Mouse (Mus musculus): ENCODE data around the gene Slc38a3. TPM values are rescaled to one million over a fixed set of nuclear protein-coding genes. Genes with fewer than 3 reads are reported as not detected.

Slc38a3 gene
- polyA plus RNA-seq, 1 experiment from 2014 or later = 8.1 TPM

DNA sequence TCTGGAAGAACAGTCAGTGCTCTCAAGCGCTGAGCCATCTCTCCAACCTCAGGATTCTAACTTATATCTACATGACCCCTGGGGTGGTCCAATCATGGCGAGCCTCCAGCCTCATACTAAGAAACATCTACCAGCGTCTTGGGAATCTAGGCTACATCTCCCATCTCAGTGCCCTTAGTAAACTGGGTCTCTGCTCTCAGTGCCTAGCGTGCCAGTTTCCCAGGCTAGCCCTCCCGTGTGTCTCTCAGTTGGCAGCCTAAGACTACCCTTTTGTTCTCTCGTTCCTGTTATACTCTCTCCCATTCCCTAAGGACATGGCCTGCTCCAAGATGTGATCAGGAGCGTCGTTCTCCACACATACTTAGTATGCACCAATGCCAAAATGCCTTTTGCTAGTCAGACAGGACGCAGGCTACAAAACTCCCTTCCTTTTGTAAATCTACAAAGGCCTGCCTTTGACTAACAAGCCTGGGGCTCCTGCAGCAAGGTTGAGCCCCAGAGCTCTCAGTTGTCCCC is 38.0 kb downstream of the Slc38a3 start:
- Histone ChIP-seq H3K4me1 (peaks cover 84% of the 10 kb centered on the region), H3K4me3 (replicated peaks) (peak overlapping the region; percentile 93; the same call in 1 of the 2 replicates), H3K27me3 (no peaks in the 10 kb centered on the region), H3K9ac (peak overlapping the region; percentile 97; the same call in 1 of the 2 replicates), H3K4me2 (peak overlapping the region; percentile 96), H3K9me3 (replicated peaks) (no peaks in the 10 kb centered on the region), H3K27ac (peak overlapping the region; percentile 92), H3K36me3 (peaks cover 8% of the 10 kb centered on the region; the same call in 1 of the 2 replicates)
- 71% methylated on average over 9 of the region's 9 CpGs for WGBS
- no peak for ATAC-seq (replicated peaks; ENCODE audit: low FRiP score)

DNA sequence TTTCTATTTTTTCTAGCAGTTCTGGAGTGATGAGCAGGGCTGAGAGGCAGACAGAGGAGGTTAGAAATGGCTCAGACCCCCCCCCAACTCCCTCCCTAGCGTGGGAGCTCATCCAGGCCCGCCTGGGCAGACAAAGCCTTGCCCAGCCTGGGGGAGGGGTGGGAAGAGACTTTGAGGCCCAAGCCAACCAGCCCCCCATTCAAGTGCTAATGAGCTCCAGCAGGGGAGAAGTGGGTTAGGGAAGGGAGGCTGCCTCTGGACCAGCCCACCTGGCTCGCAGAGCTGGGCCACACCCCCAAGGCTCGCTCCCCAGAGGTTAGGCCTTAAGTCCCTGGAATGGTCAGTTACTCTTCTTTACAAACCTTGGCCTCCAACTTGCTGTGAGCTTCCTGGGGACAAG is 38.8 kb downstream of the Slc38a3 start:
- peaks cover 82% of the 10 kb centered on the region for H3K4me1 ChIP-seq
- ATAC-seq (replicated peaks; ENCODE audit: low FRiP score) = no peak
- H3K27ac ChIP-seq = peak overlapping the region; percentile 92
- peak overlapping the region; percentile 97; the same call in 1 of the 2 replicates for H3K9ac ChIP-seq
- 20% methylated on average over 4 of the region's 4 CpGs for WGBS
- peak overlapping the region; percentile 6; the same call in 1 of the 2 replicates for H3K4me3 ChIP-seq (replicated peaks)
- H3K9me3 ChIP-seq (replicated peaks) = no peaks in the 10 kb centered on the region
- peak overlapping the region; percentile 96 for H3K4me2 ChIP-seq
- H3K27me3 ChIP-seq = no peaks in the 10 kb centered on the region
- peaks cover 13% of the 10 kb centered on the region; the same call in 1 of the 2 replicates for H3K36me3 ChIP-seq

DNA sequence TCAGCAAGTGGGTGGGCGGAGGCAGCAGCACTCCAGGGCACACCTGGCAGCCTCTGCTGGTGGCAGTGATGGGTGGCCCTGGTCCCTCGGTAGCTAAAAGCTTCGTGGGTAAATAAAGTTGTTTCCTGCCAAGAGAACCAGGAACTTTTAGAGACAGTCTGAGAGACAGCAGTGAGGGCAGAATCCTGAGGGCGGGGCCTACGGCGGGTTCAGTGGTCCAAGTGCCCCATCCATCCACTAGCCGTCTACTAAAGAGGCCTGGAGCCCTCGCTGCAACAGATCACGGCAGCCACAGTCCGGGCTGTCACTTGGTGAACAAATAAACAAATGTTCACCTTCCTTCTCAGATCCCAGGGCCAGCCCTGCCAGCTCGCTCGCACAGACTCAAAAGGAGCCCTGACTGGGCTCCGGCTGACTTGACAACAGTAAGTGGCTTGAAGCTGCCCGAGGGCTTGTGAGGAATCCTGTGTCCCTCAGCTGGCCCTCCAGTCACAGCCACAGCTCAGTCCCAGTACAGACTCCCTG is 39.4 kb downstream of the Slc38a3 start:
- H3K27me3 ChIP-seq = no peaks in the 10 kb centered on the region
- H3K9me3 ChIP-seq (replicated peaks) = no peaks in the 10 kb centered on the region
- 17% methylated on average over 14 of the region's 14 CpGs for WGBS
- H3K27ac ChIP-seq = peak overlapping the region; percentile 92
- 0 out of 2 replicates have a peak overlapping the region, but pooled peaks have one; percentile 6 for H3K4me3 ChIP-seq (replicated peaks)
- H3K9ac ChIP-seq = peak overlapping the region; percentile 97; the same call in 1 of the 2 replicates
- H3K4me1 ChIP-seq = peaks cover 84% of the 10 kb centered on the region
- peaks cover 19% of the 10 kb centered on the region; the same call in 1 of the 2 replicates for H3K36me3 ChIP-seq
- ATAC-seq (replicated peaks; ENCODE audit: low FRiP score) = no peak
- peak overlapping the region; percentile 96 for H3K4me2 ChIP-seq

DNA sequence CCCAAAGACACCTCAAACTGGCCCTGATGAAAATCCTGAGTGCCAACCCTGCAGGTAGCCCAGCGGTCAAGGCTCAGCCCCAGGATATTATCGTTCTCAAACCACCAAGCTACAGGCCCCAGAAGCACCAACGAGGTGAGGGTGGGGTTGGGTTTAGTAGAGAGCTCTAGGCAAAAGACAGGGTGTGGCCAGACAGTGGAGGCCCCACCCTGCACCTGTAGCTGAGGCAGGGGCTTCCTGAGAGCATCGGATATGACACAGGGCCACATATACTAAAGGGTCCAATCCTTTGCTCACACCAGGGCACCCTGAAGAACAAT is 40.0 kb downstream of the Slc38a3 start:
- Histone ChIP-seq H3K9me3 (replicated peaks) (no peaks in the 10 kb centered on the region), H3K4me3 (replicated peaks) (0 out of 2 replicates have a peak overlapping the region, but pooled peaks have one; percentile 11), H3K27ac (peak overlapping the region; percentile 92), H3K4me2 (peak overlapping the region; percentile 96), H3K27me3 (no peaks in the 10 kb centered on the region), H3K9ac (0 out of 2 replicates have a peak overlapping the region, but pooled peaks have one; percentile 14), H3K36me3 (peaks cover 25% of the 10 kb centered on the region), H3K4me1 (peaks cover 90% of the 10 kb centered on the region)
- 19% methylated on average over 4 of the region's 4 CpGs for WGBS
- no peak for ATAC-seq (replicated peaks; ENCODE audit: low FRiP score)

DNA sequence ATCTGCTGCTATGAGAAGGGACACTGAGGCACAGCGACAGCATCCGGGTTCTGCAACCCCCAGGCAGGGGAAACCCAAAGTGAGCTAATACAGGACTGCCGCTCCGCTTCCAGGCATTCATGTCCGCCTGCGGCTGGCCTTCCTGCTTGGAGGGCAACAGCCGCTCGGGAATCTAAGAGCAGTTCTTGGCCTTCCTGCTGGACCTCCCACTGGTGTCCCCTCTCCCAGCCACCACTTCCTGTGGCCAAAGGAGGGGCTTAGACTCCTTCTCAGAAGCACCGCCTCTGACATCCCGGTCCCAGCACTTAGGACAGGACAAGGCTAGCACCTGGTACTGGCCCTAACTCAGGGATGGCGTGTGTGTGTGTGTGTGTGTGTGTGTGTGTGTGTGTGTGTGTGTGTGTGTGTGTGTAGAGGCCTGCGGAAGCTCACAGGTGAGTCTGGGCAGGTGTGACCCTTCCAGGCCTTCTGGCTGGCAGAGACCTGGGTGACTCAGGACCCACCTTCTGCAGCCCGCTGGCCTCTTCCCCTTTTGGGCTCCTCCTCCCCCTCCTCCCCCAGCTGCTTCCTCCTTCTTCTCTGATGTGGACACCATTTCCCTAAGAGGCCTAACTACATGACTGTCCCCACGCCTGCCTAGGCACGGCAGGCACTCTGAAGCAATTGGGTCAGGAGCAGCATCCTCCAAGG is 40.5 kb downstream of the Slc38a3 start:
- H3K27me3 ChIP-seq = no peaks in the 10 kb centered on the region
- peak overlapping the region; percentile 30; the same call in 1 of the 2 replicates for H3K9ac ChIP-seq
- WGBS = 43% methylated on average over 14 of the region's 15 CpGs
- H3K36me3 ChIP-seq = peaks cover 26% of the 10 kb centered on the region
- peak; percentile 20; the same call in 1 of the 2 replicates for ATAC-seq (replicated peaks; ENCODE audit: low FRiP score)
- H3K4me3 ChIP-seq (replicated peaks) = peak overlapping the region; percentile 11; the same call in 1 of the 2 replicates
- peak overlapping the region; percentile 92 for H3K27ac ChIP-seq
- H3K4me2 ChIP-seq = peak overlapping the region; percentile 96
- no peaks in the 10 kb centered on the region for H3K9me3 ChIP-seq (replicated peaks)
- peaks cover 90% of the 10 kb centered on the region for H3K4me1 ChIP-seq

DNA sequence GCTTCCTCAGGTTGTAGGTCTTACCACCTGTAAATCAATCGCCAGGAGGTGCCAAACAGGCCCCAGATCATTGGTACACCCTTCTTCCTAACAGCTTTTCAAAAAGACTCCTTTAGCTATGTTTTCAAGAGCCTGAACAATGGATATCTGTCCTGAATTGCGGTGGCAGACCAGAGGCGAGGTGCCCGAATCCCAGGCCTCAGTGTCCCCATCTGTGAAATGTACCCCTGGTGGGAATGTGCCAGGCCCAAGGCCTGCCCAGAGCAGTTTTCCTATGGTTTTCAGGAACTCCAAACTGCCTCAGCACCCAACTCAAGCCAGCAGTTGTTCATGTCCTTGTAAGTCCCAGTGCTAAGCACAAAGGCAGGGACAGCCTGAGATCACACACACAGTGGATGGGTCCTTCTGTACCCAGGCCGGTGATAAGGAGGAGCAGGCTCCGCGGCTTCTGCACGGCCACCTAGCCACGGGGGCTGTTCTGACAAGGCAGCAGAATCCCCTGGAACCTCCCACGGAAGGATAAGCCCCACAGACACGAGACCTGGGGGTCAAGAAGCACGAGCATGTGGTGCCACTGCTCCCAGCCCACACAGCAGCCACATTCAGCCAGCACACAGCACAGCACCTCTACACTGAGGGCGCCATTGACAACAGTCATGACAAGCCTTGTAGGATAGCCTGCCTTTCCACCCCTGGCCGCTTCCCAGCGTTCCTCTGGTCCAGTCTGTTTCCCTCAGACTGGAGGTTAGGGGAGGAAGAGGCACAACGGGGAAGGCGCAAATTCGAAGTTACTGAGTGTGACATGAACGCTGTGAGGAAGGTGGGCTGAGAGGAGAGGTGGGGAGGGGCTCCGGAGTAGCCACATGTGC is 41.7 kb downstream of the Slc38a3 start:
- Histone ChIP-seq H3K4me2 (peak overlapping the region; percentile 96), H3K4me1 (peaks cover 86% of the 10 kb centered on the region), H3K9me3 (replicated peaks) (no peaks in the 10 kb centered on the region), H3K9ac (peak overlapping the region; percentile 37), H3K4me3 (replicated peaks) (0 out of 2 replicates have a peak overlapping the region, but pooled peaks have one; percentile 11), H3K36me3 (peaks cover 33% of the 10 kb centered on the region), H3K27ac (peak overlapping the region; percentile 92), H3K27me3 (no peaks in the 10 kb centered on the region)
- ATAC-seq (replicated peaks; ENCODE audit: low FRiP score) = no peak
- 33% methylated on average over 20 of the region's 20 CpGs for WGBS

DNA sequence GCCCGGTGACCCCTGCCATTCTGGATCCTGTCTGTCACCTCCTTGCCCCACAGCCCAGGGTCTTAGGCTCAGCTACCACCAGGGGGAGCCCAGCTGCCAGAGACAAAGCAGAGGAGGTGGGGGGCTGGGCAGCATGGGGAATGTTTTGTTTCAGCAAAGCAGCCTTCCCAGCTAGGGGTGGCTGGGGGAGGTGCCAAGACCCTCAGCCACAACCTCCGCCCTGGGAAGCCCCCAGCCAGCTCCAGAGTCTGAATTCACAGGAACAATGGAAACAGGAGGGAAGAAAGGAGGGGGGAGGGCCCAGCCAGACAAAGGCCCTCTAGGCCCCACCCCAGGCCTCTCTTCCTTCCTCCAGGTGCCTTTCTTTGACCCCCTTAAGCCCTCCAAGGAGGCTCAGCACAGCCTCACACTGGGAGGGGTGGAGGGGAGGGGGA is 42.5 kb downstream of the Slc38a3 start:
- peak; percentile 70 for ATAC-seq (replicated peaks; ENCODE audit: low FRiP score)
- 5% methylated on average over 2 of the region's 2 CpGs for WGBS

DNA sequence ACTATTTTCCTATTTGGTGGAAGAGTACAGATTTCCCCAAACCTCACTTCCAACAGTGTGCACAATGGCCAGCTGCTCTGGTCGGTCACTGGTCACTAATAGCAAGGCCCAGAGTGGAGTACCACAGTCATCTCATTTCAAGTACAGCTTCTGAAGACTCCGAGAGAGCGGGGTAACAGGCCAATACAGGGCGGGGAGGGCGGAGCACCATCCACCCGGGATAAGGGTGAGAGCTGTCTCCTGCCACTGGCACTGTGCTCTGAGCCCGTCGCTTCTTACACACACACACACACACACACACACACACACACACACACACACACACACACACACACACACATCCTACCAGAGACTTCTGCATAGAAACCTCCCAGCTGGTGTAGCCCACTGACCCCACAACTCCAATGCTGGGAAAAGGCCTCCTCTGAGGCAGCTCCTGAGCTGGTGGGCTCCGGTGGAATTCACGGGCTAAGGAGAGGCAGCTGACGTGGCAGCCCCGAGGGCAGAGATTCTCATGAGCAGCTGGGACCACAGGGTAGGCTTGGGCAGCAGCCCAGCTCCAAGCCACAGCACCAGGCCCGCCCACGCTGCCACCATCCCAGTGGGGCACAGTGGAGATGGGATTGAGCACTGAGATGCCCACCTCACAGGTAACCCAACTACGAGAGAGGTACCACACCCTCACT is 43.0 kb downstream of the Slc38a3 start:
- 0 out of 2 replicates have a peak, but pooled peaks have one; percentile 0 for ATAC-seq (replicated peaks; ENCODE audit: low FRiP score)
- 41% methylated on average over 14 of the region's 15 CpGs for WGBS
- peak overlapping the region; percentile 92 for H3K27ac ChIP-seq
- peak overlapping the region; percentile 96 for H3K4me2 ChIP-seq
- no peaks in the 10 kb centered on the region for H3K9me3 ChIP-seq (replicated peaks)
- peak overlapping the region; percentile 5 for H3K9ac ChIP-seq
- 0 out of 2 replicates have a peak overlapping the region, but pooled peaks have one; percentile 6 for H3K4me3 ChIP-seq (replicated peaks)
- H3K4me1 ChIP-seq = peaks cover 74% of the 10 kb centered on the region
- no peaks in the 10 kb centered on the region for H3K27me3 ChIP-seq
- peaks cover 36% of the 10 kb centered on the region for H3K36me3 ChIP-seq

More for the DNA sequence above, 42.5 kb downstream of the Slc38a3 start:
- peak overlapping the region; percentile 92 for H3K27ac ChIP-seq
- H3K36me3 ChIP-seq = peaks cover 40% of the 10 kb centered on the region
- peaks cover 78% of the 10 kb centered on the region for H3K4me1 ChIP-seq
- peak overlapping the region; percentile 37 for H3K9ac ChIP-seq
- H3K27me3 ChIP-seq = no peaks in the 10 kb centered on the region
- H3K4me3 ChIP-seq (replicated peaks) = 0 out of 2 replicates have a peak overlapping the region, but pooled peaks have one; percentile 6
- peak overlapping the region; percentile 96 for H3K4me2 ChIP-seq
- no peaks in the 10 kb centered on the region for H3K9me3 ChIP-seq (replicated peaks)

DNA sequence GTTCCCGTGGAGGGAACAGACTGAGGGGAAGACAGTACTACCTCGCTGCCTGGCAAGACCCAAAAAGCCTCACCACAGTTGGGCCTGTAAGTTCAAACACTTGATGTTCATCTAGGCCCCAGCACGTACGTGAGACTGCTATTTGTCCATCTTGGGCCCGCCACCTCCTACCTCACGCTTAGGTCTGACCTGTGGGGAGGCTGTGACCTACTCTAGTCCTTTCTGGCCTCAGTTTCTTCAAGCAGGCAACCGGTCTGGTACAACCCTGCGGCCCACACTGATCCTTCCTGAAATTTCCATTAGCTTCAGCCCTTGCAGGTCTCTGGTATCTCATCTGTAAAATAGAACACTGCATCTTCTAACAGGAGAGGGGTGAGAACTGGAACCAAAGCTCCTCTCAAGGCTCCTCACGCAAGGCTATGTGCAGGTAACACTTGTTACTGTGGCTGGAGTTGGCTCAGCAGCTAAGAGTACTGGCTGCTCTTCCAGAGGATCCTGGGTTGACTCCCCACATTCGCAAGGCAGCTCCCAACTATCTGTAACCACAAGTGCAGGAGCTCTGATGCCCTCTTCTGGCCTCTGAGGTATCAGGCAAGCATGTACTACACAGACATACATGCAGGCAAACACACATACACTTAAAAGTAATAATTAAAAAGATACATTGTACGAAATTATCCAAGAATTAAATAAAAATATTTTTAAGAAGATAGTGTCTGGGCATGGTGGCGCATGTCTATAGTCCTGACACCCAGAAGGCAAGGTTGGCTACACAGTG is 43.8 kb downstream of the Slc38a3 start:
- Histone ChIP-seq H3K27ac (peak overlapping the region; percentile 92), H3K9ac (no peak overlapping the region), H3K36me3 (peaks cover 35% of the 10 kb centered on the region), H3K4me2 (0 out of 2 replicates have a peak overlapping the region, but pooled peaks have one; percentile 96), H3K27me3 (no peaks in the 10 kb centered on the region), H3K4me3 (replicated peaks) (no peak overlapping the region), H3K4me1 (peaks cover 73% of the 10 kb centered on the region), H3K9me3 (replicated peaks) (no peaks in the 10 kb centered on the region)
- no peak for ATAC-seq (replicated peaks; ENCODE audit: low FRiP score)
- 89% methylated on average over 12 of the region's 12 CpGs for WGBS

DNA sequence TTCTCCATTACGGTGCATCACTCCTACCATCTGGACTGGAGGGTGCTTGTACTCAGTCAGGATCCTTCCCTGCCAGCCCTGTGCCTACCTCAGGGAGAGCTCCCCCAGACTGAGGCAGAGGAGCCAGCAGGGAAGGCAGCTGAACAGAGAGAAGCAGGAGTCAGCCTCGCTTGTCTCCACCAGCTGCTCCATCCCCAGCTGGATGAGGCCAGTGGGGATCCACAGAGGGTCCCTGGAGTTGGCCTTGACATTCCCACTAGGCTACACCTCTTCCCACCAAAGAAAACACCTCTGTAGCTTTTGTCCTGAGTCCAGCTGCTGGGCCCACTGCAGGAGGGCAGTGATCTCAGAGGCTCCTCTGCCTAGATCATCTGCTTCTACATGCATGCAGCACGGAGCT is 44.4 kb downstream of the Slc38a3 start:
- peak overlapping the region; percentile 63 for H3K27ac ChIP-seq
- H3K4me3 ChIP-seq (replicated peaks) = no peak overlapping the region
- no peak overlapping the region for H3K4me2 ChIP-seq
- no peak for ATAC-seq (replicated peaks; ENCODE audit: low FRiP score)
- 86% methylated on average over 3 of the region's 3 CpGs for WGBS
- H3K4me1 ChIP-seq = peaks cover 73% of the 10 kb centered on the region
- no peak overlapping the region for H3K9ac ChIP-seq
- H3K9me3 ChIP-seq (replicated peaks) = no peaks in the 10 kb centered on the region
- peaks cover 40% of the 10 kb centered on the region for H3K36me3 ChIP-seq
- no peaks in the 10 kb centered on the region for H3K27me3 ChIP-seq
